12 mouse cellular contexts compared by ENCODE assay signal in genomic region chr6:136241574-136242311, GRCm38 (mm10).
A peak's percentile ranks its signal among the peaks of the same experiment; 100 is the strongest.
DNase-seq lines count a peak whose midpoint lies in the region; ATAC-seq and TF ChIP-seq lines count a peak whose summit lies in the region.
"Had no signal": no experiment of that assay in that cellular context is flagged by ENCODE, and none has a peak within 500 bp of the region (broad histone marks: within the 10 kb centered on the region; RNA-seq: fewer than 3 reads in every experiment).

No protein-coding gene starts in this region.

- 62% methylated on average over 10 of the region's 10 CpGs for WGBS in forebrain, embryonic 14.5 days
- 66% methylated on average over 10 of the region's 10 CpGs for WGBS in forebrain, embryonic 13.5 days
- 41% methylated on average over 10 of the region's 10 CpGs for WGBS in midbrain, embryonic 10.5 days
- 32% methylated on average over 10 of the region's 10 CpGs for WGBS in midbrain, embryonic 15.5 days
- 84% methylated on average over 10 of the region's 10 CpGs for WGBS in thymus, adult 2 months

- no peaks in the 10 kb centered on the region for H3K27me3 ChIP-seq in forebrain, embryonic 14.5 days (replicated peaks; ENCODE audit: control insufficient read depth, insufficient read depth, low read length)
- H3K27me3 ChIP-seq in forebrain, embryonic 13.5 days: no peaks in the 10 kb centered on the region
- H3K27me3 ChIP-seq in midbrain, embryonic 10.5 days (ENCODE audit: low read depth, poor library complexity, severe bottlenecking): no peaks in the 10 kb centered on the region
- H3K27me3 ChIP-seq in midbrain, embryonic 15.5 days (replicated peaks): no peaks in the 10 kb centered on the region
- no peaks in the 10 kb centered on the region for H3K27me3 ChIP-seq in thymus, adult 2 months (ENCODE audit: control insufficient read depth, insufficient read depth, low read length)
- H3K27me3 ChIP-seq: limb, embryonic 15.5 days; megakaryocyte, embryonic 14.5 days had no signal

- intact Hi-C loops in left cerebral cortex, postnatal 14 days (cut with DNase I): loop anchor here (5.0 kb wide), 1 partner anchor 101 kb away; no protein-coding TSS in a partner anchor

- TF ChIP-seq CTCF in thymus, adult 2 months (IDR thresholded peaks at IDR 0.05; ENCODE audit: borderline replicate concordance, control insufficient read depth, extremely low read depth, insufficient read depth, low read length, poor library complexity): no peak

- H3K9me3 ChIP-seq in forebrain, embryonic 14.5 days (replicated peaks; ENCODE audit: control insufficient read depth, low read length): no peaks in the 10 kb centered on the region
- H3K9me3 ChIP-seq in forebrain, embryonic 13.5 days (replicated peaks): no peaks in the 10 kb centered on the region
- no peaks in the 10 kb centered on the region for H3K9me3 ChIP-seq in midbrain, embryonic 10.5 days (replicated peaks)
- H3K9me3 ChIP-seq in midbrain, embryonic 15.5 days: no peaks in the 10 kb centered on the region
- H3K9me3 ChIP-seq: limb, embryonic 15.5 days had no signal

- peak; percentile 19 for DNase-seq in forebrain, embryonic 14.5 days (ENCODE audit: low spot score)
- peak; percentile 30 for DNase-seq in midbrain, embryonic 10.5 days (ENCODE audit: low spot score)
- peak; percentile 51 to 74 for DNase-seq in left cerebral cortex, postnatal 14 days (ENCODE audit: low spot score in 2 of 2)
- peak; percentile 15 to 39 for DNase-seq in right cerebral cortex, postnatal 36 days (ENCODE audit: low spot score in 2 of 2)
- no peak for DNase-seq in thymus, adult 2 months
- DNase-seq in cerebellum, adult 9-10 months: no peak
- DNase-seq: adrenal gland, adult 8-10 months; kidney, adult 11 months had no signal

- ATAC-seq in forebrain, embryonic 14.5 days: no peak
- ATAC-seq in forebrain, embryonic 13.5 days: no peak
- ATAC-seq in midbrain, embryonic 15.5 days (replicated peaks): no peak

- no peaks in the 10 kb centered on the region for H3K4me1 ChIP-seq in forebrain, embryonic 14.5 days (ENCODE audit: control insufficient read depth, insufficient read depth, low read length)
- no peaks in the 10 kb centered on the region for H3K4me1 ChIP-seq in forebrain, embryonic 13.5 days
- peaks cover 38% of the 10 kb centered on the region for H3K4me1 ChIP-seq in midbrain, embryonic 10.5 days
- peaks cover 10% of the 10 kb centered on the region; the same call in 1 of the 2 replicates for H3K4me1 ChIP-seq in midbrain, embryonic 15.5 days
- H3K4me1 ChIP-seq in thymus, adult 2 months (replicated peaks; ENCODE audit: control insufficient read depth, insufficient read depth, low read length): no peaks in the 10 kb centered on the region
- H3K4me1 ChIP-seq: limb, embryonic 15.5 days; megakaryocyte, embryonic 14.5 days had no signal

- H3K4me3 ChIP-seq in forebrain, embryonic 14.5 days (ENCODE audit: low read depth, low read length): no peak overlapping the region
- no peak overlapping the region for H3K4me3 ChIP-seq in forebrain, embryonic 13.5 days
- H3K4me3 ChIP-seq in midbrain, embryonic 10.5 days: no peak overlapping the region
- H3K4me3 ChIP-seq in midbrain, embryonic 15.5 days: no peak overlapping the region
- no peak overlapping the region for H3K4me3 ChIP-seq in thymus, adult 2 months (ENCODE audit: control insufficient read depth, insufficient read depth, low read length)
- H3K4me3 ChIP-seq: limb, embryonic 15.5 days; megakaryocyte, embryonic 14.5 days had no signal

- H3K27ac ChIP-seq in forebrain, embryonic 14.5 days (ENCODE audit: low read depth, low read length): no peak overlapping the region
- H3K27ac ChIP-seq in forebrain, embryonic 13.5 days: no peak overlapping the region; the same call in 1 of the 2 replicates
- peak overlapping the region; percentile 71 for H3K27ac ChIP-seq in midbrain, embryonic 10.5 days (replicated peaks)
- no peak overlapping the region for H3K27ac ChIP-seq in midbrain, embryonic 15.5 days
- H3K27ac ChIP-seq in thymus, adult 2 months (ENCODE audit: control insufficient read depth, insufficient read depth, low read length): no peak overlapping the region
- H3K27ac ChIP-seq: limb, embryonic 15.5 days had no signal

- no peak overlapping the region for H3K4me2 ChIP-seq in forebrain, embryonic 14.5 days (ENCODE audit: low read length)
- H3K4me2 ChIP-seq in forebrain, embryonic 13.5 days: no peak overlapping the region
- no peak overlapping the region for H3K4me2 ChIP-seq in midbrain, embryonic 15.5 days
- H3K4me2 ChIP-seq: limb, embryonic 15.5 days had no signal

- no peak overlapping the region for H3K9ac ChIP-seq in forebrain, embryonic 14.5 days (ENCODE audit: low read length)
- no peak overlapping the region for H3K9ac ChIP-seq in forebrain, embryonic 13.5 days
- H3K9ac ChIP-seq in midbrain, embryonic 15.5 days: no peak overlapping the region
- H3K9ac ChIP-seq: limb, embryonic 15.5 days had no signal

- H3K36me3 ChIP-seq in forebrain, embryonic 14.5 days (ENCODE audit: control insufficient read depth, insufficient read depth, low read length): no peaks in the 10 kb centered on the region
- no peaks in the 10 kb centered on the region for H3K36me3 ChIP-seq in forebrain, embryonic 13.5 days (ENCODE audit: poor library complexity, severe bottlenecking)
- H3K36me3 ChIP-seq in midbrain, embryonic 10.5 days: no peaks in the 10 kb centered on the region
- no peaks in the 10 kb centered on the region for H3K36me3 ChIP-seq in midbrain, embryonic 15.5 days (replicated peaks)
- no peaks in the 10 kb centered on the region for H3K36me3 ChIP-seq in thymus, adult 2 months (ENCODE audit: control insufficient read depth, insufficient read depth, low read length)
- H3K36me3 ChIP-seq: limb, embryonic 15.5 days had no signal

- TF ChIP-seq POLR2A in thymus, adult 2 months (IDR thresholded peaks at IDR 0.05; ENCODE audit: control insufficient read depth, extremely low read depth, insufficient read depth, low read length, poor library complexity): no peak

Comparison
In these comparisons a context has a peak if more than half of its experiments do, and no peak if none do; other contexts are left out.
1. DNase-seq: peak in forebrain, embryonic 14.5 days (single experiment), midbrain, embryonic 10.5 days (single experiment), left cerebral cortex, postnatal 14 days (2 of 2) and right cerebral cortex, postnatal 36 days (2 of 2); none in thymus, adult 2 months (single experiment) and cerebellum, adult 9-10 months (single experiment).